Mouse (Mus musculus) ES-Bruce4 (cell line): ENCODE data around the gene Ngp. TPM values are rescaled to one million over a fixed set of nuclear protein-coding genes. Genes with fewer than 3 reads are reported as not detected.

Experiments
- H3K27ac ChIP-seq: 2 replicates; pipeline ENCODE4 v1.5.1; 2012; ENCODE audit warnings: low read length, inconsistent platforms; ENCODE audit not compliant: insufficient read depth
- H3K27me3 ChIP-seq: 2 replicates; pipeline ENCODE4 v1.6.1; 2012; ENCODE audit warnings: mild to moderate bottlenecking, low read length, inconsistent platforms; ENCODE audit not compliant: control insufficient read depth, poor library complexity, insufficient read depth, severe bottlenecking
- H3K36me3 ChIP-seq: 2 replicates; pipeline ENCODE4 v1.6.1; 2012; ENCODE audit warnings: inconsistent platforms, mild to moderate bottlenecking, low read length, moderate library complexity; ENCODE audit not compliant: control insufficient read depth, poor library complexity, insufficient read depth, severe bottlenecking
- H3K4me1 ChIP-seq: one replicate; pipeline ENCODE4 v1.8.1; 2011; ENCODE audit warnings: low read length; ENCODE audit not compliant: control insufficient read depth, insufficient read depth
- H3K4me3 ChIP-seq: 2 replicates; pipeline ENCODE4 v1.5.1; 2011; ENCODE audit warnings: low read depth, mild to moderate bottlenecking, low read length
- H3K9ac ChIP-seq: 2 replicates; pipeline ENCODE4 v1.6.1; 2012; ENCODE audit warnings: low read depth, mild to moderate bottlenecking, inconsistent platforms; ENCODE audit not compliant: poor library complexity, severe bottlenecking
- H3K9me3 ChIP-seq: replicated peaks from 2 replicates; pipeline ENCODE4 v1.6.1; 2012; ENCODE audit warnings: mild to moderate bottlenecking, low read length, inconsistent platforms; ENCODE audit not compliant: control insufficient read depth, poor library complexity, insufficient read depth, severe bottlenecking
- CTCF ChIP-seq: IDR thresholded peaks from one replicate; pipeline ENCODE4 v1.8.1; 2011; ENCODE audit warnings: low read depth, low read length
- EP300 ChIP-seq: IDR thresholded peaks from 2 replicates; pipeline ENCODE4 v1.6.1; 2011; ENCODE audit warnings: low read depth, low read length; ENCODE audit not compliant: insufficient read depth
- POLR2A ChIP-seq: IDR thresholded peaks from one replicate; pipeline ENCODE4 v1.8.1; 2011; ENCODE audit warnings: low read length; ENCODE audit not compliant: insufficient read depth
- polyA plus RNA-seq: library from polyadenylated mRNA; stranded (reverse); fragments of >200 nt; gene quantifications from 2 replicates; pipeline ENCODE4 v1.2.4, GENCODE M21; 2011; ENCODE audit warnings: low read depth; ENCODE audit not compliant: missing spikeins, insufficient read depth, insufficient read length

The Ngp gene
- polyA plus RNA-seq, 1 experiment, result not detected

GRCm38 (mm10) chr9:110380662-110381061 lies 38.9 kb upstream of the Ngp start:
- peak overlapping the region; percentile 52 for H3K4me3 ChIP-seq
- 0 out of 2 replicates have a peak overlapping the region, but pooled peaks have one; percentile 5 for H3K9ac ChIP-seq
- H3K27ac ChIP-seq, result no peak overlapping the region
- H3K36me3 ChIP-seq, result peaks cover 13% of the 10 kb centered on the region
- no peaks in the 10 kb centered on the region for H3K9me3 ChIP-seq
- H3K4me1 ChIP-seq, result peaks cover 2% of the 10 kb centered on the region
- no peak for TF ChIP-seq POLR2A
- H3K27me3 ChIP-seq, result no peaks in the 10 kb centered on the region

GRCm38 (mm10) chr9:110381292-110381691 lies 38.3 kb upstream of the Ngp start:
- no peaks in the 10 kb centered on the region for H3K27me3 ChIP-seq
- no peaks in the 10 kb centered on the region for H3K9me3 ChIP-seq
- 0 out of 2 replicates have a peak overlapping the region, but pooled peaks have one; percentile 5 for H3K9ac ChIP-seq
- TF ChIP-seq EP300 (no peak), CTCF (no peak), POLR2A (no peak)
- H3K4me1 ChIP-seq, result peaks cover 2% of the 10 kb centered on the region
- peaks cover 15% of the 10 kb centered on the region for H3K36me3 ChIP-seq
- no peak overlapping the region for H3K27ac ChIP-seq
- H3K4me3 ChIP-seq, result no peak overlapping the region; the same call in 1 of the 2 replicates

- Histone ChIP-seq H3K27ac (no peak overlapping the region), H3K9me3 (no peaks in the 10 kb centered on the region), H3K27me3 (no peaks in the 10 kb centered on the region), H3K4me3 (no peak overlapping the region), H3K4me1 (peaks cover 2% of the 10 kb centered on the region), H3K9ac (no peak overlapping the region), H3K36me3 (peaks cover 28% of the 10 kb centered on the region)
- no peak for TF ChIP-seq POLR2A
Observed at GRCm38 (mm10) chr9:110384369-110384929, 35.1 kb upstream of the Ngp start.

- H3K36me3 ChIP-seq, result peaks cover 37% of the 10 kb centered on the region
- TF ChIP-seq EP300 (no peak), CTCF (no peak), POLR2A (no peak)
Observed at GRCm38 (mm10) chr9:110388011-110388410, 31.5 kb upstream of the Ngp start.

GRCm38 (mm10) chr9:110390843-110391242 lies 28.7 kb upstream of the Ngp start:
- TF ChIP-seq CTCF (no peak), EP300 (no peak), POLR2A (no peak)
- Histone ChIP-seq H3K4me1 (no peaks in the 10 kb centered on the region), H3K36me3 (peaks cover 24% of the 10 kb centered on the region), H3K27me3 (no peaks in the 10 kb centered on the region), H3K9me3 (no peaks in the 10 kb centered on the region), H3K4me3 (no peak overlapping the region), H3K27ac (no peak overlapping the region), H3K9ac (no peak overlapping the region)

More at GRCm38 (mm10) chr9:110388011-110388410, 31.5 kb upstream of the Ngp start:
- H3K27me3 ChIP-seq, result no peaks in the 10 kb centered on the region
- H3K9me3 ChIP-seq, result no peaks in the 10 kb centered on the region
- no peak overlapping the region for H3K27ac ChIP-seq
- no peaks in the 10 kb centered on the region for H3K4me1 ChIP-seq
- H3K4me3 ChIP-seq, result no peak overlapping the region
- H3K9ac ChIP-seq, result no peak overlapping the region

- Histone ChIP-seq H3K9ac (no peak overlapping the region), H3K4me3 (no peak overlapping the region), H3K27ac (no peak overlapping the region), H3K9me3 (no peaks in the 10 kb centered on the region), H3K27me3 (no peaks in the 10 kb centered on the region), H3K4me1 (no peaks in the 10 kb centered on the region), H3K36me3 (peaks cover 14% of the 10 kb centered on the region)
- TF ChIP-seq POLR2A (no peak), CTCF (no peak), EP300 (no peak)
Observed at GRCm38 (mm10) chr9:110393295-110393694, 26.3 kb upstream of the Ngp start.
